Comparison of ENCODE assay signal across 21 mouse cellular contexts in genomic region chr5:111993221-111993620, GRCm38 (mm10).
"Had no signal": no experiment of that assay in that cellular context is flagged by ENCODE, and none has a peak within 500 bp of the region (broad histone marks: within the 10 kb centered on the region; RNA-seq: fewer than 3 reads in every experiment).

No protein-coding gene starts in this region.

- DNase-seq: cerebellum, adult 9-10 months; cerebellum, adult 9-11 months; cerebellum, postnatal 25 days; cerebellum, postnatal 36 days; gastrocnemius, adult 2 months; gastrocnemius, postnatal 10 days; gastrocnemius, postnatal 14 days; gastrocnemius, postnatal 25 days; gastrocnemius, postnatal 36 days; heart, adult 18-20 months; heart, adult 2 months had no signal

- H3K27ac ChIP-seq: embryonic facial prominence, embryonic 10.5 days; embryonic facial prominence, embryonic 12.5 days; embryonic facial prominence, embryonic 13.5 days; embryonic facial prominence, embryonic 15.5 days; forebrain, embryonic 10.5 days; forebrain, embryonic 12.5 days; forebrain, embryonic 13.5 days; forebrain, embryonic 15.5 days; gastrocnemius, adult 2 months; heart, adult 2 months had no signal

- H3K27me3 ChIP-seq: embryonic facial prominence, embryonic 12.5 days; embryonic facial prominence, embryonic 13.5 days; embryonic facial prominence, embryonic 15.5 days; forebrain, embryonic 15.5 days had no signal

- H3K4me3 ChIP-seq: embryonic facial prominence, embryonic 10.5 days; embryonic facial prominence, embryonic 12.5 days; embryonic facial prominence, embryonic 13.5 days; embryonic facial prominence, embryonic 15.5 days; erythroblast, embryonic 14.5 days; forebrain, embryonic 10.5 days; forebrain, embryonic 12.5 days; forebrain, embryonic 13.5 days; forebrain, embryonic 15.5 days; gastrocnemius, adult 2 months; heart, adult 2 months had no signal

- H3K36me3 ChIP-seq: embryonic facial prominence, embryonic 10.5 days; embryonic facial prominence, embryonic 12.5 days; embryonic facial prominence, embryonic 13.5 days; embryonic facial prominence, embryonic 15.5 days; forebrain, embryonic 10.5 days; forebrain, embryonic 12.5 days; forebrain, embryonic 15.5 days had no signal

- H3K4me2 ChIP-seq: embryonic facial prominence, embryonic 12.5 days; embryonic facial prominence, embryonic 13.5 days; embryonic facial prominence, embryonic 15.5 days; forebrain, embryonic 12.5 days; forebrain, embryonic 13.5 days; forebrain, embryonic 15.5 days had no signal

- H3K9ac ChIP-seq: embryonic facial prominence, embryonic 12.5 days; embryonic facial prominence, embryonic 13.5 days; embryonic facial prominence, embryonic 15.5 days; forebrain, embryonic 12.5 days; forebrain, embryonic 13.5 days; forebrain, embryonic 15.5 days; forebrain, postnatal 0 days had no signal

- H3K4me1 ChIP-seq: embryonic facial prominence, embryonic 12.5 days; embryonic facial prominence, embryonic 13.5 days; embryonic facial prominence, embryonic 15.5 days had no signal

- H3K9me3 ChIP-seq: embryonic facial prominence, embryonic 10.5 days; embryonic facial prominence, embryonic 12.5 days; embryonic facial prominence, embryonic 13.5 days; embryonic facial prominence, embryonic 15.5 days; forebrain, embryonic 10.5 days; forebrain, embryonic 12.5 days; forebrain, embryonic 15.5 days had no signal
